Mouse (Mus musculus) heart, embryonic 13.5 days (tissue): ENCODE data around the gene BC051142. TPM values are rescaled to one million over a fixed set of nuclear protein-coding genes. Genes with fewer than 3 reads are reported as not detected.

Experiments
- polyA plus RNA-seq: library from polyadenylated mRNA; unstranded; fragments of >200 nt; fragmentation: Nextera tagmentation; extraction: Ambion mirVana; gene quantifications from 2 replicates; pipeline ENCODE4 v1.2.1, GENCODE M21; 2015

Gene BC051142
- polyA plus RNA-seq, 1 experiment from 2014 or later, result 0.19 TPM

Other genes with a start within 250 kb of the BC051142 start
- 0.24 and 0.27 TPM in 2 replicates for gene H2-DMb1, start 245.7 kb upstream of the BC051142 start, polyA plus RNA-seq
- gene Tap1, start 211.3 kb upstream of the BC051142 start, polyA plus RNA-seq, result 1.4 and 1.6 TPM in 2 replicates
- gene Psmb9, start 211.1 kb upstream of the BC051142 start, polyA plus RNA-seq, result 1.7 and 2.1 TPM in 2 replicates
- 3.2 and 4.3 TPM in 2 replicates for gene Psmb8, start 201.1 kb upstream of the BC051142 start, polyA plus RNA-seq
- gene Tap2, start 195.3 kb upstream of the BC051142 start, polyA plus RNA-seq, result 1.8 and 2.1 TPM in 2 replicates
- not detected in 2 replicates for gene H2-Ob, start 159.9 kb upstream of the BC051142 start, polyA plus RNA-seq
- 13.0 TPM in 2 replicates for gene H2-Ab1, start 141.1 kb upstream of the BC051142 start, polyA plus RNA-seq
- gene H2-Aa, start 111.0 kb upstream of the BC051142 start, polyA plus RNA-seq, result 0.80 and 1.4 TPM in 2 replicates
- 2.4 and 3.1 TPM in 2 replicates for gene H2-Eb1, start 93.0 kb upstream of the BC051142 start, polyA plus RNA-seq
- not detected in 2 replicates for gene H2-Eb2, start 73.2 kb upstream of the BC051142 start, polyA plus RNA-seq
- gene Btnl2, start 44.0 kb upstream of the BC051142 start, polyA plus RNA-seq, result not detected in 2 replicates
- gene Btnl1, start 21.7 kb upstream of the BC051142 start, polyA plus RNA-seq, result not detected in 2 replicates
- gene Btnl4, start 78.5 kb downstream of the BC051142 start, polyA plus RNA-seq, result not detected in 2 replicates
- gene Btnl6, start 118.5 kb downstream of the BC051142 start, polyA plus RNA-seq, result not detected in 2 replicates
- 5.5 and 7.0 TPM in 2 replicates for gene Notch4, start 165.4 kb downstream of the BC051142 start, polyA plus RNA-seq
- 6.8 and 7.0 TPM in 2 replicates for gene Gpsm3, start 191.0 kb downstream of the BC051142 start, polyA plus RNA-seq
- gene Pbx2, start 192.4 kb downstream of the BC051142 start, polyA plus RNA-seq, result 7.0 and 7.3 TPM in 2 replicates
- gene Ager, start 199.0 kb downstream of the BC051142 start, polyA plus RNA-seq, result 3.7 and 4.0 TPM in 2 replicates
- 106 and 120 TPM in 2 replicates for gene Rnf5, start 204.9 kb downstream of the BC051142 start, polyA plus RNA-seq
- 53.6 and 54.2 TPM in 2 replicates for gene Agpat1, start 205.4 kb downstream of the BC051142 start, polyA plus RNA-seq
- 1.0 and 1.2 TPM in 2 replicates for gene Egfl8, start 217.2 kb downstream of the BC051142 start, polyA plus RNA-seq
- 26.1 and 27.6 TPM in 2 replicates for gene Ppt2, start 229.7 kb downstream of the BC051142 start, polyA plus RNA-seq
- gene Prrt1, start 230.7 kb downstream of the BC051142 start, polyA plus RNA-seq, result 0.15 and 0.31 TPM in 2 replicates
- 10.4 and 10.7 TPM in 2 replicates for gene Fkbpl, start 245.9 kb downstream of the BC051142 start, polyA plus RNA-seq
- gene Atf6b, start 248.3 kb downstream of the BC051142 start, polyA plus RNA-seq, result 56.1 and 56.2 TPM in 2 replicates